Mouse (Mus musculus): ENCODE results near the gene Nfx1. TPM values are rescaled to one million over a fixed set of nuclear protein-coding genes. Genes with fewer than 3 reads are reported as not detected.

Gene Nfx1
- polyA plus RNA-seq (2012; rRNA removed), result 22.8 and 25.0 TPM in 2 replicates

DNA sequence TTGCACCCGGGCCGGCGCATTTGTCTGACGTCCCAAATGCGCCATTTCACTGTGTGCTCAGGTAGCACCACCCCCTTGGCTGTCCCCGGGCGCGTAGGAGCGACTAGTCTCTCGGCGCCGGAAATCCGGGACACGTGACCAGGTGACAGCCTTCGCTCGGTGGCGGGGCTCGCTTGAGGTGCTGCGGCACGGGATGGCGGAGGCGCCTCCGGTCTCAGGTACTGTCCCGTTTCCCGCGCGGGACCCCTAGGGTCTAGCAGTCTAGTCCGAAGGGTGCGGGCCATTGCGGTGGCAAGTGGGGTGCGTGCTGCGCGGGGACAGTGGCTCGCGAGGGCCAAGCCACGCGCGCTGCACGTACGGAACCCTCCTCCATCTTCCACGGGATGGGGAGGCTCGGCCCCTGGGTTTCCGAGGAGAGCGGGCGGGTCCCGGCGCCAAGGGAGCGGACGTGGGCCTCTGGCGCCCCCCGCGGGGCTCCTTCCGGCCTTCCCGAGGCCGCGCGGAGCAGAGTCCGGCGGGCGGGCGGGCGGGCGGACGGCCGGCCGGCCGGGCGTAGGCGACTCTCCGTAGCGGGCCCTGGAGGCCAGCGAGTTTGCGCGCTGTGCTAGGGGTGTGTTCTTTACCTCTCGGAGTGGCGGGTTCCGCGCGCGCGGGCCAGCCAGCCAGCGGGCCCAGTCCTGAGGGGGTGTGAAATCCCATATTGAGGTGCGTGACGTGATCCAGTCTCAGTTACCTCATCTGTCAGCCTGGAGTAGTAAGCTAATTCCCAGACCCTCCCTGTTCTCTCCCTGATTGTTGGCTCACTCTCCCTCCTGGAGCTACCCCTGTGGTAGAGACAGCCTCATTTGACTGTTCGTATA, at the start of gene Nfx1:
Gene Nfx1, plus strand, starts transcription at position 65 of the 860 bp plus-strand sequence.

DNA sequence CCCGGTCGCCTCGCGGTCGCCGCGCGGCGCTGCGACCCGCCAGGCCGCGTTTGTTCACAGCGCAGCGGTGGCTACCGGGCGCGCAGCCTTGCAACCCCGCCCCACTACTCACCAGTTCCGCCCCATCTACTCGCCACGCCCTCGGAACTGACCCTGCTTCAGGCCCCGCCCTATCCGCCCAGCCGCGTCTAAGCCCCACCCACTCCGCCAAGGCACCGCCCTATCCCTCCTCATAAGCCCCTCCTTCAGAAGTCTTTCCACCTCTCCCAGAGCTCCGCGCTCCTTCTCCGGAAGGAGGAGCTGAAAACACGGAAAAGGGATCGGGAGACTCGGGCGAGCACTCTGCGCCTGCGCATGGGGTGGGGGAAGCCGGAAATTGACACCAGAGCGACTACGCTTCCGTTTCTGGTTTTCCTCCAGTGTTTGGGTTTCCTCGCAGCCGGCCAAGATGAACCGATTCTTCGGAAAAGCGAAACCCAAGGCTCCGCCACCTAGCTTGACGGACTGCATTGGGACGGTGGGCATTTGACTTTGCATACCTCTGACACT, 22.5 kb upstream of the Nfx1 start, which contains the start of the genes Bag1 and Chmp5:
Gene Bag1, minus strand, starts transcription at position 135 of the 549 bp plus-strand sequence.
Gene Chmp5, plus strand, starts transcription at position 248 of the 549 bp plus-strand sequence.

DNA sequence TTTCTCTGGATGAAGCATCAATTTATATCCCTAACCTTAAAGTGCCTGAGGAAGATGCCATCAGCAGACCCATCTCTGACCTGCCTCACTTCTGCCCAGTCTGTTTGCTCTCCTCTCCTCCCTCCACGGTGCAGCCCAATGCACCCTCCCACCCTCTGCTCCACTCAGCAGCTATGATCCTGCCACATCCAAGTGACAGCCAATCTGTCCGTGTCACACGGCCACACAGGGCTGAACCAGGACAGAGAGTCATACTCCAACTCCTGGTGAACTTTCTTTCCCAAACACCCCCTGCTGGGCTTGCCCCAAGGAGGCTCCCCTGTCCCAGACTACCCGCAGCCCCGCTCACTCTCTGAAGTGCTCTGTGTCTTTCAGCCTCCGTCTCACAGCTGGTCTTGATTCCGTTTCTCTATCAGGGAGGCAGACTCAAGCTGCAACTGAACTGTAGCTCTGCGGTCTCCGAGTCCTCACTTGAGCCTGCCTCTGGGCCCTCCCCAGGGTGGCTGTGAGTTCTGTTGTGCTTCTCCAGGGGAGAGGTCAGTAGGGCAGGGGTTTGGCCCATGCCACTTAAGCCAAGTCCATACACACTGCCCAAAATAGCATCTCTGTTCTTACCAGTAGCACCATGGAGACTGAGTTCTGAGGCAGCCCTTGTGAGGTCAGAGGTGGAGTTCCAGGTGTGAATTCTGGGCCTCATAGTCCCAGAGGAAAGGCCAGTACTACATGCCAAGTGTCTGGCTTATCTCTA, 77.0 kb downstream of the Nfx1 start, which contains the start of gene Aqp7:
Gene Aqp7, minus strand, starts transcription at position 616 of the 748 bp plus-strand sequence.

Other genes starting within 250 kb of the Nfx1 start
- 36.0 and 42.5 TPM in 2 replicates for gene Dnaja1, start 248.8 kb upstream of the Nfx1 start, polyA plus RNA-seq (2012; rRNA removed)
- 36.6 and 43.6 TPM in 2 replicates for gene Smu1, start 213.0 kb upstream of the Nfx1 start, polyA plus RNA-seq (2012; rRNA removed)
- gene B4galt1, start 116.9 kb upstream of the Nfx1 start, polyA plus RNA-seq (2012; rRNA removed), result 13.7 and 16.4 TPM in 2 replicates
- gene Spink4, start 50.9 kb upstream of the Nfx1 start, polyA plus RNA-seq (2012; rRNA removed), result 0.37 and 1.0 TPM in 2 replicates
- gene Bag1, start 22.6 kb upstream of the Nfx1 start, polyA plus RNA-seq (2012; rRNA removed), result 67.2 and 68.6 TPM in 2 replicates
- 26.9 and 30.2 TPM in 2 replicates for gene Chmp5, start 22.5 kb upstream of the Nfx1 start, polyA plus RNA-seq (2012; rRNA removed)
- gene Aqp7, start 77.2 kb downstream of the Nfx1 start, polyA plus RNA-seq (2012; rRNA removed), result 1.1 TPM in 2 replicates
- 13.0 and 13.2 TPM in 2 replicates for gene Aqp3, start 127.3 kb downstream of the Nfx1 start, polyA plus RNA-seq (2012; rRNA removed)
- gene Nol6, start 153.5 kb downstream of the Nfx1 start, polyA plus RNA-seq (2012; rRNA removed), result 7.8 and 9.2 TPM in 2 replicates
- gene Ube2r2, start 164.8 kb downstream of the Nfx1 start, polyA plus RNA-seq (2012; rRNA removed), result 46.9 and 48.6 TPM in 2 replicates